Mouse (Mus musculus) liver, embryonic 13.5 days (tissue): ENCODE measurements around the gene Ncoa6. TPM values are rescaled to one million over a fixed set of nuclear protein-coding genes. Genes with fewer than 3 reads are reported as not detected.
A peak's percentile ranks its signal among the peaks of the same experiment; 100 is the strongest.

Source experiments
- ATAC-seq: fragments of 200-750 bp; cut with Nextera tagmentation; 2 replicates; pipeline ENCODE4 v1.8.0; 2017; ENCODE audit warnings: low read depth, mild to moderate bottlenecking, moderate number of reproducible peaks, moderate library complexity
- DNase-seq: peaks from one replicate; pipeline ENCODE4 v3.0.0; 2022
- H3K27ac ChIP-seq: fragments of 300-500 bp; sonication (generic); 2 replicates; pipeline ENCODE4 v1.5.1; 2015; ENCODE audit warnings: moderate library complexity, mild to moderate bottlenecking, inconsistent platforms
- H3K27me3 ChIP-seq: fragments of 300-500 bp; sonication (generic); 2 replicates; pipeline ENCODE4 v1.6.1; 2015; ENCODE audit warnings: mild to moderate bottlenecking, inconsistent platforms
- H3K36me3 ChIP-seq: fragments of 300-500 bp; sonication (generic); 2 replicates; pipeline ENCODE4 v1.6.1; 2015; ENCODE audit warnings: mild to moderate bottlenecking, inconsistent platforms
- H3K4me1 ChIP-seq: fragments of 300-500 bp; sonication (generic); replicated peaks from 2 replicates; pipeline ENCODE4 v1.6.1; 2015; ENCODE audit warnings: inconsistent platforms
- H3K4me2 ChIP-seq: fragments of 300-500 bp; sonication (generic); 2 replicates; pipeline ENCODE4 v1.6.1; 2015; ENCODE audit warnings: inconsistent platforms, mild to moderate bottlenecking, moderate library complexity
- H3K4me3 ChIP-seq: fragments of 300-500 bp; sonication (generic); replicated peaks from 2 replicates; pipeline ENCODE4 v1.5.1; 2015; ENCODE audit warnings: mild to moderate bottlenecking, inconsistent platforms
- H3K9ac ChIP-seq: fragments of 300-500 bp; sonication (generic); 2 replicates; pipeline ENCODE4 v1.6.1; 2015; ENCODE audit warnings: mild to moderate bottlenecking, inconsistent platforms
- H3K9me3 ChIP-seq: fragments of 300-500 bp; sonication (generic); replicated peaks from 2 replicates; pipeline ENCODE4 v1.6.1; 2016; ENCODE audit warnings: inconsistent platforms
- WGBS: fragments of 180-500 bp; shearing (Covaris S2); methylation state at CpG from one replicate; pipeline ENCODE4 v1.1.7; 2015; ENCODE audit not compliant: insufficient replicate concordance; 5-methylcytosine and 5-hydroxymethylcytosine counted together
- polyA plus RNA-seq: library from polyadenylated mRNA; unstranded; fragments of >200 nt; fragmentation: Nextera tagmentation; extraction: Ambion mirVana; gene quantifications from 2 replicates; pipeline ENCODE4 v1.2.1, GENCODE M21; 2015

Gene Ncoa6
- polyA plus RNA-seq, result 5.3 and 8.1 TPM in 2 replicates

- ATAC-seq, result peak; percentile 85
These were observed at the start of gene Ncoa6 for GRCm38 (mm10) chr2:155473570-155474088. Gene Ncoa6 (minus strand): TSS chr2:155473894.

GRCm38 (mm10) chr2:155518531-155519270 lies 45.0 kb upstream of the Ncoa6 start:
- WGBS, result 21% methylated on average over 18 of the region's 18 CpGs
- H3K9ac ChIP-seq, result peak overlapping the region; percentile 86
- H3K27ac ChIP-seq, result peak overlapping the region; percentile 74
- ATAC-seq (no peak), DNase-seq (no peak)
- peaks cover 18% of the 10 kb centered on the region for H3K27me3 ChIP-seq
- H3K4me3 ChIP-seq, result peak overlapping the region; percentile 79
- no peaks in the 10 kb centered on the region for H3K36me3 ChIP-seq
- peak overlapping the region; percentile 89 for H3K4me2 ChIP-seq
- no peaks in the 10 kb centered on the region for H3K9me3 ChIP-seq
- H3K4me1 ChIP-seq, result peaks cover 38% of the 10 kb centered on the region

More at GRCm38 (mm10) chr2:155473570-155474088, at the start of gene Ncoa6:
- H3K4me3 ChIP-seq, result peak within 1 kb of the TSS; percentile 95
- no peaks in the 10 kb centered on the region for H3K36me3 ChIP-seq
- peak within 1 kb of the TSS; percentile 94 for H3K9ac ChIP-seq
- H3K4me2 ChIP-seq, result peak within 1 kb of the TSS; percentile 93
- H3K27ac ChIP-seq, result peak within 1 kb of the TSS; percentile 85
- 1% methylated on average over 53 of the region's 72 CpGs for WGBS
- peaks cover 10% of the 10 kb centered on the region; the same call in 1 of the 2 replicates for H3K27me3 ChIP-seq
- no peaks in the 10 kb centered on the region for H3K9me3 ChIP-seq
- peaks cover 45% of the 10 kb centered on the region for H3K4me1 ChIP-seq
- DNase-seq, result peak; percentile 45

GRCm38 (mm10) chr2:155517455-155518423 lies 44.0 kb upstream of the Ncoa6 start, which contains the start of the genes Acss2 and Ggt7:
Gene Acss2 (plus strand): TSS chr2:155517948.
Gene Ggt7 (minus strand): TSS chr2:155518237.
- Histone ChIP-seq H3K27me3 (peaks cover 28% of the 10 kb centered on the region), H3K4me3 (peak within 1 kb of the TSS; percentile 79), H3K9ac (peak within 1 kb of the TSS; percentile 86), H3K4me1 (peaks cover 32% of the 10 kb centered on the region), H3K4me2 (peak within 1 kb of the TSS; percentile 89), H3K9me3 (no peaks in the 10 kb centered on the region), H3K36me3 (no peaks in the 10 kb centered on the region), H3K27ac (peak within 1 kb of the TSS; percentile 74)
- DNase-seq (peak; percentile 100), ATAC-seq (peak; percentile 98)
- 2% methylated on average over 70 of the region's 70 CpGs for WGBS

GRCm38 (mm10) chr2:155515941-155516340 lies 42.2 kb upstream of the Ncoa6 start:
- DNase-seq, result no peak
- 0% methylated on average over 1 of the region's 1 CpGs for WGBS
- H3K9me3 ChIP-seq, result no peaks in the 10 kb centered on the region

GRCm38 (mm10) chr2:155514666-155515065 lies 41.0 kb upstream of the Ncoa6 start:
- Histone ChIP-seq H3K9me3 (no peaks in the 10 kb centered on the region), H3K4me1 (peaks cover 28% of the 10 kb centered on the region), H3K36me3 (no peaks in the 10 kb centered on the region), H3K27me3 (peaks cover 33% of the 10 kb centered on the region), H3K27ac (no peak overlapping the region), H3K9ac (no peak overlapping the region), H3K4me3 (peak overlapping the region; percentile 29), H3K4me2 (peak overlapping the region; percentile 52)
- no peak for DNase-seq
- no peak for ATAC-seq
- 4% methylated on average over 23 of the region's 23 CpGs for WGBS

More at GRCm38 (mm10) chr2:155515941-155516340, 42.2 kb upstream of the Ncoa6 start:
- no peak overlapping the region for H3K4me3 ChIP-seq
- no peak overlapping the region for H3K4me2 ChIP-seq
- no peaks in the 10 kb centered on the region for H3K36me3 ChIP-seq
- peaks cover 33% of the 10 kb centered on the region for H3K27me3 ChIP-seq
- no peak overlapping the region for H3K27ac ChIP-seq
- H3K9ac ChIP-seq, result no peak overlapping the region
- no peak for ATAC-seq
- H3K4me1 ChIP-seq, result peaks cover 32% of the 10 kb centered on the region

- Histone ChIP-seq H3K27me3 (peaks cover 33% of the 10 kb centered on the region), H3K4me2 (no peak overlapping the region), H3K27ac (no peak overlapping the region), H3K4me3 (no peak overlapping the region), H3K4me1 (peaks cover 20% of the 10 kb centered on the region), H3K9ac (no peak overlapping the region), H3K36me3 (no peaks in the 10 kb centered on the region), H3K9me3 (no peaks in the 10 kb centered on the region)
- 39% methylated on average over 5 of the region's 5 CpGs for WGBS
- ATAC-seq (no peak), DNase-seq (no peak)
These were observed 39.8 kb upstream of the Ncoa6 start for GRCm38 (mm10) chr2:155513543-155513942.

GRCm38 (mm10) chr2:155512479-155512878 lies 38.8 kb upstream of the Ncoa6 start:
- Histone ChIP-seq H3K4me3 (no peak overlapping the region), H3K4me1 (peaks cover 17% of the 10 kb centered on the region), H3K36me3 (no peaks in the 10 kb centered on the region), H3K9me3 (no peaks in the 10 kb centered on the region), H3K27me3 (peaks cover 33% of the 10 kb centered on the region), H3K4me2 (no peak overlapping the region), H3K27ac (no peak overlapping the region), H3K9ac (no peak overlapping the region)
- WGBS, result 50% methylated on average over 4 of the region's 4 CpGs
- ATAC-seq, result peak; percentile 32; the same call in 1 of the 2 replicates
- DNase-seq, result peak; percentile 37

- no peaks in the 10 kb centered on the region for H3K4me1 ChIP-seq
- no peaks in the 10 kb centered on the region for H3K36me3 ChIP-seq
- no peak for DNase-seq
- WGBS, result 71% methylated on average over 10 of the region's 10 CpGs
- no peak for ATAC-seq
- no peaks in the 10 kb centered on the region for H3K9me3 ChIP-seq
- peaks cover 6% of the 10 kb centered on the region for H3K27me3 ChIP-seq
- no peak overlapping the region for H3K4me2 ChIP-seq
- H3K9ac ChIP-seq, result no peak overlapping the region
- H3K27ac ChIP-seq, result no peak overlapping the region
- H3K4me3 ChIP-seq, result no peak overlapping the region
These were observed 34.2 kb upstream of the Ncoa6 start for GRCm38 (mm10) chr2:155507721-155508470.

GRCm38 (mm10) chr2:155505811-155506210 lies 32.1 kb upstream of the Ncoa6 start:
- Histone ChIP-seq H3K4me3 (no peak overlapping the region), H3K4me2 (no peak overlapping the region), H3K4me1 (no peaks in the 10 kb centered on the region), H3K9ac (no peak overlapping the region), H3K36me3 (no peaks in the 10 kb centered on the region), H3K27me3 (peaks cover 4% of the 10 kb centered on the region), H3K27ac (no peak overlapping the region), H3K9me3 (no peaks in the 10 kb centered on the region)
- 75% methylated on average over 9 of the region's 9 CpGs for WGBS
- DNase-seq, result no peak
- ATAC-seq, result no peak

GRCm38 (mm10) chr2:155504440-155505355 lies 31.0 kb upstream of the Ncoa6 start:
- Histone ChIP-seq H3K27ac (no peak overlapping the region), H3K9me3 (no peaks in the 10 kb centered on the region), H3K36me3 (no peaks in the 10 kb centered on the region), H3K4me1 (no peaks in the 10 kb centered on the region), H3K27me3 (peaks cover 4% of the 10 kb centered on the region), H3K4me3 (no peak overlapping the region), H3K9ac (no peak overlapping the region), H3K4me2 (no peak overlapping the region)
- ATAC-seq (no peak), DNase-seq (no peak)
- WGBS, result 58% methylated on average over 13 of the region's 13 CpGs
